Mouse (Mus musculus): Measurements from ENCODE around the gene Snap91.
A peak's percentile ranks its signal among the peaks of the same experiment; 100 is the strongest.

The Snap91 gene

GRCm38 (mm10) chr9:86742959-86743911, 137.2 kb downstream of the Snap91 start, which contains the start of gene Prss35:
Gene Prss35 (plus strand): TSS chr9:86743649.
- peak; percentile 48 to 63 for DNase-seq

GRCm38 (mm10) chr9:86739971-86740370, 140.5 kb downstream of the Snap91 start:
- no peak for DNase-seq

- no peak for DNase-seq
Measured at GRCm38 (mm10) chr9:86738801-86739200, 141.7 kb downstream of the Snap91 start.

GRCm38 (mm10) chr9:86738067-86738466, 142.4 kb downstream of the Snap91 start:
- DNase-seq: no peak

GRCm38 (mm10) chr9:86736991-86737390, 143.5 kb downstream of the Snap91 start:
- DNase-seq: no peak

- DNase-seq: no peak
Measured at GRCm38 (mm10) chr9:86734795-86735194, 145.7 kb downstream of the Snap91 start.

GRCm38 (mm10) chr9:86734357-86734756, 146.1 kb downstream of the Snap91 start:
- no peak for DNase-seq

GRCm38 (mm10) chr9:86729811-86730210, 150.6 kb downstream of the Snap91 start:
- no peak for DNase-seq

GRCm38 (mm10) chr9:86729084-86729483, 151.4 kb downstream of the Snap91 start:
- DNase-seq: no peak

GRCm38 (mm10) chr9:86728214-86728814, 152.1 kb downstream of the Snap91 start:
- DNase-seq: peak; percentile 31 to 32

- no peak for DNase-seq
Measured at GRCm38 (mm10) chr9:86726381-86726720, 154.1 kb downstream of the Snap91 start.

GRCm38 (mm10) chr9:86725604-86726380, 154.7 kb downstream of the Snap91 start:
- DNase-seq: no peak

- no peak for DNase-seq
Measured at GRCm38 (mm10) chr9:86725066-86725465, 155.4 kb downstream of the Snap91 start.

- no peak for DNase-seq
Measured at GRCm38 (mm10) chr9:86720794-86721193, 159.7 kb downstream of the Snap91 start.

- no peak for DNase-seq
Measured at GRCm38 (mm10) chr9:86720227-86720626, 160.2 kb downstream of the Snap91 start.

GRCm38 (mm10) chr9:86717119-86717518, 163.3 kb downstream of the Snap91 start:
- no peak for DNase-seq

GRCm38 (mm10) chr9:86716540-86716939, 163.9 kb downstream of the Snap91 start:
- no peak for DNase-seq

All from lung, postnatal 4 days (tissue).